Mouse (Mus musculus) effector memory CD4-positive, alpha-beta T cell, adult 5 months (primary cell): ENCODE data around the gene Tgm4. TPM values are rescaled to one million over a fixed set of nuclear protein-coding genes. Genes with fewer than 3 reads are reported as not detected.

Source experiments
- polyA plus RNA-seq: library from polyadenylated mRNA; unstranded; fragments of 100-300 nt; shearing (Covaris generic); gene quantifications from one replicate; pipeline ENCODE4 v1.2.1, GENCODE M21; 2017

The Tgm4 gene
- polyA plus RNA-seq = 0.87 TPM

DNA sequence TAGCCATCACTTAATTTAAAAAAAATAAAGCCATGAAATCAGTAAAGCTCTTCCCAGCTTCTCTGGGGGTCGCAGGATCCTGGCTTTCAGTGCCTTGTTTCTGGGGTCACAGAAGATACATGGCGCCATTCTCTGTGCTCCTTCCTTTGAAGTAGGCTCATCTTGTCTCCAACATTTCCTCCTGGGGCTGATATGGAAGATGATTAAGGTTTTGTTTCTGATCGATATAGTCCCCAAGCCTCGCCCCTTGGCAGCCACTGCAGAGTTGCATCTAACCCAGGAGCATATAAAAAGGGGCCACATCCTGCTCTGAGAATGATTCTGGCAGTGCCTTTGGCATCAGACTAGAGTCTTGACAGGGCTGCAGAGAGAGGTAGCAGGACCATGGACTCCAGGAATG, at the start of gene Tgm4:
Tgm4 (plus strand) TSS at position 301 of the 400 bp plus-strand sequence.

DNA sequence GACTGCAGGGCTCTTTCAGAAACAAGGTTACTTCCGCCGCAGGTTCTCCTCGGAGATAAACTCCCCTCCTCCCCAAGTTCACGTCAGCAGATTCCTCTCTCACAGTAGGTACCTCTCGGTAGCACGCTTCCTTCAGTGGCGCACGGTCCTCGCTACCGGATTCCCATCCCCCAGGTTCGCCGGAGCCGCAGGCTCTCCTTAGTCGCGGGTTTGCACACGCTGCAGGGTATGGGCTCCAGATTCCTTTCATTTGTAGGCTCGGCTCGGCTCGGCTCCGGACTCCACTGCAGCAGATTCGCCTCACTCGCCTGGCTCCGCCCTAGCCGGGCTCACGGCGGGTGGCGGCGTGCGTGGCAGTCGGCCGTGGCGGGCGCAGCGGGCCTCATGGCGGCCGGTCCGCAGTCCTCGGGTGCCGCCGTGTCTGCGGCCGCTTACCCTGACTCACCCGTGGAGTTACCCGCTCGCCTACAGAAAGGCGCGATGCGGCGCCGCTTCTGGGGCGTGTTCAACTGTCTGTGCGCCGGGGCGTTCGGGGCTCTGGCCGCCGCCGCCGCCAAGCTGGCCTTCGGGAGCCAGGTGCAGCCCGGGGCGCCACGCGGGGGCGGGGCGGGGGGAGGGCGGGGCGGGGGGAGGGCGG, 13.4 kb upstream of the Tgm4 start, which contains the start of gene Tmem42:
Tmem42 (plus strand) TSS at position 332 of the 637 bp plus-strand sequence.

DNA sequence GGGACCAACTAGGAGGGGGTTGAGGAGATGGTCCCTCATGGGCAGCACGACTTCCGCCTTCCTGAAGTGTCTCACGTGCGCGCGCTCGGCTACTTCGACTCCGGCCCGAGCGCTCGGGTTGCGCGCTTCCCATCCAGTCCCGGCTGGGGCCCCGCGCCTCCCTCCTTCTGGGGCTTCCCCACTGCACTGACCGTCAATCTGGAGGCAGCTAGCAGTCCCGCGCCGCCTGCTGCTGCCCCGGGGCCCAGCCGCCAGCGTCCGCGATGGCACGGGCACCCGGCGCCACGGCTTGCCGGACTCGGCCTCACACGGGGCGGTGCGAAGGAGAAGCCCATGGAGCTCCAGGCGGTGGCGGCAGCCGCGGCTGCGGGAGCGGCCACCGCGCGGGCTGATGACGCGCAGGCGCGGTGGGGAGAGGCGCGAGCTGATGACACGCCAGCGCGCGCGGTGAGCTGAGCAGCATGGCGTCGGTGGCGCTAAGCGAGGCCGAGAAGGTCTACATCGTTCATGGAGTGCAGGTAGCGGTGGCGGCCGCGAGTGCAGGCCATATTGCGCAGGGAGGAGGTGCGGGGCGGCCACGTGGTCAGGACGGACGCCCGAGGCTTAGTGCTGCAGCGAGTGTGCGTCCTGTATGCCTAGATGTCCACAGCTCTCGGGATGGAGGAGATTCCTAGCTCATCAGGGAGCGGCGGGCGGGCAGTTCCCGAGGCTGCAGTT, 78.4 kb downstream of the Tgm4 start, which contains the start of the genes Zdhhc3 and Exosc7:
Zdhhc3 (minus strand) TSS at position 401 of the 717 bp plus-strand sequence.
Exosc7 (plus strand) TSS at position 411 of the 717 bp plus-strand sequence.

Other genes starting within 250 kb of the Tgm4 start
- 8.6 TPM for gene Tcaim, start 229.2 kb upstream of the Tgm4 start, polyA plus RNA-seq
- gene Gm35549, start 190.7 kb upstream of the Tgm4 start, polyA plus RNA-seq = not detected
- 51.3 TPM for gene Zfp445, start 168.7 kb upstream of the Tgm4 start, polyA plus RNA-seq
- gene Zkscan7, start 149.0 kb upstream of the Tgm4 start, polyA plus RNA-seq = 3.5 TPM
- gene Zfp105, start 111.7 kb upstream of the Tgm4 start, polyA plus RNA-seq = not detected
- 22.7 TPM for gene 1110059G10Rik, start 83.7 kb upstream of the Tgm4 start, polyA plus RNA-seq
- gene Kif15, start 83.7 kb upstream of the Tgm4 start, polyA plus RNA-seq = 1.4 TPM
- 13.4 TPM for gene Tmem42, start 13.4 kb upstream of the Tgm4 start, polyA plus RNA-seq
- 60.4 TPM for gene Zdhhc3, start 78.5 kb downstream of the Tgm4 start, polyA plus RNA-seq
- gene Exosc7, start 78.5 kb downstream of the Tgm4 start, polyA plus RNA-seq = 44.8 TPM
- gene Clec3b, start 116.2 kb downstream of the Tgm4 start, polyA plus RNA-seq = 0.64 TPM
- gene Cdcp1, start 181.3 kb downstream of the Tgm4 start, polyA plus RNA-seq = 0.71 TPM
- gene Tmem158, start 226.0 kb downstream of the Tgm4 start, polyA plus RNA-seq = 4.2 TPM